Mouse (Mus musculus): ENCODE data around the gene Slc37a3.

DNA sequence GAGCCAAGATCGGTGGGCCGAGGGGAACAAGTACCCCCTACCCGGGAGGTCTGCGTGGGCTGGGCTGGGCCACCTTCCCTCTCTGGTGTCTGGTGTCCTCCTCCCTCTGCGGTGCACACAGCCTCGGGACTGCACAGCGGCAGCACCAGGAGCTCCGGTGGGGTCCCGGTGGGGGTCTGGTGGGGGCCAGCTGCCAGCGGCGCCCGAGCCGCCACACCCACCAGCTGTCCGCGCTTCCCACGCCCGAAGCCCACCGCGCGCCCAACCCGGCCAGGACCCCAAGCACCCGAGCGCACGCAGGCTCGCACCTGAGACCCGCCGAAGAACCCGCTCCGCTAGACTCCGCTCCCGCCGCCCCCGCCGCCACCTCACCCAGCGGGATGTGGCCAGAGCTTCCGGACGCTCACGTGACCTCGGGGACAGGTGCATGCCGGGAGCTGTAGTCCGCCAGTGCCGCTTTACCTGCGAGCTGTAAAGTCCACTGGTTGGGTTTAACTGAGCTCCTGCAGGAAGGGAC lies at the start of gene Slc37a3:
- TF ChIP-seq CTCF (IDR thresholded peaks at IDR 0.05) (no peak), EP300 (IDR thresholded peaks at IDR 0.05; ENCODE audit: insufficient read depth, low read depth, low read length) (0 out of 2 replicates have a peak, but pooled peaks have one; percentile 23), POLR2A (IDR thresholded peaks at IDR 0.05; ENCODE audit: insufficient read depth, low read depth, low read length) (peak; percentile 51)

All from heart, adult 2 months (tissue).